Mouse (Mus musculus) limb, embryonic 15.5 days (tissue): ENCODE measurements at regions not wholly inside any gene's neighbourhood (a gene's known extent, or its start where the extent isn't known, plus 50 kb on each side); places are given as distances from the start of the nearest gene placed in this dataset.

Source experiments
- ATAC-seq: fragments of 200-750 bp; cut with Nextera tagmentation; 2 replicates; pipeline ENCODE4 v1.8.0; 2017; ENCODE audit warnings: low read depth, moderate TSS enrichment; ENCODE audit not compliant: insufficient number of reproducible peaks, low FRiP score, low TSS enrichment
- H3K27ac ChIP-seq: fragments of 300-500 bp; sonication (generic); 2 replicates; pipeline ENCODE4 v1.5.1; 2015; ENCODE audit warnings: moderate library complexity, mild to moderate bottlenecking, inconsistent platforms
- H3K27me3 ChIP-seq: fragments of 300-500 bp; sonication (generic); 2 replicates; pipeline ENCODE4 v1.6.1; 2015; ENCODE audit warnings: inconsistent platforms
- H3K36me3 ChIP-seq: fragments of 300-500 bp; sonication (generic); 2 replicates; pipeline ENCODE4 v1.6.1; 2015; ENCODE audit warnings: inconsistent platforms
- H3K4me1 ChIP-seq: fragments of 300-500 bp; sonication (generic); 2 replicates; pipeline ENCODE4 v1.6.1; 2015; ENCODE audit warnings: inconsistent platforms
- H3K4me2 ChIP-seq: fragments of 300-500 bp; sonication (generic); 2 replicates; pipeline ENCODE4 v1.6.1; 2015; ENCODE audit warnings: mild to moderate bottlenecking, inconsistent platforms
- H3K4me3 ChIP-seq: fragments of 300-500 bp; sonication (generic); 2 replicates; pipeline ENCODE4 v1.5.1; 2015; ENCODE audit warnings: mild to moderate bottlenecking, inconsistent platforms
- H3K9ac ChIP-seq: fragments of 300-500 bp; sonication (generic); 2 replicates; pipeline ENCODE4 v1.6.1; 2015; ENCODE audit warnings: inconsistent platforms
- H3K9me3 ChIP-seq: fragments of 300-500 bp; sonication (generic); 2 replicates; pipeline ENCODE4 v1.6.1; 2016; ENCODE audit warnings: inconsistent platforms
- WGBS: fragments of 180-500 bp; shearing (Covaris S2); methylation state at CpG from one replicate; pipeline ENCODE4 v1.1.7; 2015; 5-methylcytosine and 5-hydroxymethylcytosine counted together

DNA sequence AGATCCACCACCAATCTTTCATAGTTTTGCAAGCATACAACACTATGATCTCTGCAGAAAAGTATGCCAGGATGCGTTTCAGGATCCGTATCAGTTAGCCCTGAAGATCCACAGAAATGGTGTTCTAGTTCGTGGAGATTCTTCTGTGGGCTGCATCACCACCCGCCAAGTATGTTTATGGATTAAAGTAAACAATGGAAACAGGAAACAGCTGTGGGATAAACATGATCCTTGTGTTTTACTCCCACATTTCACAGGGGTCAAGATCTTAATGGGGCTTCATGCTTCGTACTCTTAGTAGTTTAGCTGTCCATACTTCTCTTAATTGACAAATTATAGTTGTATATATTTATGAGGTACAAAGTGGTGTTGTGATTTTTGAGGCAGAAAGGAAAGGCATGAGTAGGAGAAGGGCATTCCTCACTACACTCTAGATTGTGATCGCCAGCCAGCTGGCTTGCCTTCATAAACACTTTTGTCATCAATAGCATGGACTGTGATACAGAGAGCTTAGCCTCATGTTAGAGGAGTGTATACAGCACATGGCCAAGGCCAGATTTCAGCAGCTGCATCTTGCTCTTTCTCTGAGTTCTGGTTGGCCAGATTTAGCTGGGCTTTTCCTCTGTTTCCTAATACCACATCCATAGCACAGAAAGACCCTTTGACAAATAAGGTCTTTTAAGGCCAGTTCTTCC, 195.8 kb upstream of the Fermt1 start:
- WGBS, result 67% methylated on average over 6 of the region's 6 CpGs
- no peak overlapping the region for H3K9ac ChIP-seq
- no peak overlapping the region for H3K4me3 ChIP-seq
- H3K9me3 ChIP-seq, result no peaks in the 10 kb centered on the region
- no peaks in the 10 kb centered on the region for H3K27me3 ChIP-seq
- no peak for ATAC-seq
- H3K4me2 ChIP-seq, result no peak overlapping the region
- H3K36me3 ChIP-seq, result no peaks in the 10 kb centered on the region
- H3K27ac ChIP-seq, result no peak overlapping the region
- H3K4me1 ChIP-seq, result no peaks in the 10 kb centered on the region; the same call in 1 of the 2 replicates

DNA sequence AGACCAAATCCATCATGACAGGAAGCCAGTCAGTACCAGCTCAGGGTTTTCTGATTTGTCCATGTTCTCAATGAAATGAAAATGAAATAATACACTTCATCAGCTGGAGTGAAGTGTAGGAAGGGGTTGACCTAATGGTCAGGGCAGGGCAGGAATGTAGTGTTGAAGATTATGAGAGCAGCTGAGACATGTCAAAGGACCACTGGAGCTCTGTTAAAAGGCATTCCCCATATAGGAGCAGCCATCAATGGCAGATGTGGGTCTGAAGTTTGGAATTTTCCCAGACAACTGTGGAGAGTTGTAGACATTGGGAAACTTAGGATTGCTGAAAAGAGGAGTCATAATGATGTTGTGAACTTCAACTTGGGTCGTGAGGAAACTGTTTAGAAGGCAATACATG, 206.8 kb upstream of the Fermt1 start:
- no peaks in the 10 kb centered on the region for H3K4me1 ChIP-seq
- no peak overlapping the region for H3K27ac ChIP-seq
- ATAC-seq, result no peak
- no peaks in the 10 kb centered on the region for H3K9me3 ChIP-seq
- no peak overlapping the region for H3K4me3 ChIP-seq
- no peak overlapping the region for H3K4me2 ChIP-seq
- no peaks in the 10 kb centered on the region for H3K27me3 ChIP-seq
- H3K9ac ChIP-seq, result no peak overlapping the region
- 75% methylated on average over 1 of the region's 1 CpGs for WGBS
- H3K36me3 ChIP-seq, result no peaks in the 10 kb centered on the region

DNA sequence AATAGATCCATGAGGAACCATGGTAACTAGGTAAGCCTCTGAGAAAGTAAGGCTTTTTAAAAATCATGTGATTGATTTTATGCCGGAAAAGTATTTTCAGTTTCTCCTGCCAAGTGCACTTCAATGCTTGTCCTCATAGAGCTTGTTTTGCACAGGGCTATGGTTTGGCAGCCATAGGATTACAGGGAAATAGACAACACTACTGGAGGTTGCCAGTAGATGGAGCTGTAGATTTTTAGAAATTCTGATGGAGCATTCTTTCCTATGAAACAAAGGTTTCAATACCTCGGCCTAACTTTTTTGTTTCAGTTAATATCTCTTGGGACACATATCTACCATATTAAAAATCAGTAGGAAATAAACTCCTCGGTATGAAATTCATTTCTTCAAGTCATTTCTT, 210.8 kb upstream of the Fermt1 start:
- H3K4me1 ChIP-seq, result no peaks in the 10 kb centered on the region
- ATAC-seq, result no peak
- 44% methylated on average over 3 of the region's 3 CpGs for WGBS

DNA sequence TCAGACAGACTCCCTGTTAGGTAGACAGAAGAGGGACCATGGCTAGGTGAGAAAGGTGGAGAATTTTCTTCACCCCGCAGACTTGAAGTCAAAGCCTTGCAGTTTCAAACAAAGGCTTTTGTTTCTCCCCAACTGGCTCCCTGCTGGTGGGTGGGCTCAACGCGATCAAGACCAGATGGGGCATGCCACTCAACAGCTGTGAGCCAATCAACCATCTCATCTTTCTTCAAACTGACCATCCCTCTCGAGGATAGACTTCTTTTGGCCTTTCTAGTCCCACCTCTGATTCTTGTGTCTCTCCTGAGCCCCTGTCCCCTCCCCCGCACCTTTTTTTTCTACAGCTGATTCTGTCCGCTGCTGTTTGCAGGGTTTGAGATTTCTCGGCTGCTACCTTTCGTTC, 212.5 kb upstream of the Fermt1 start:
- H3K4me1 ChIP-seq, result no peaks in the 10 kb centered on the region
- ATAC-seq, result no peak
- H3K27me3 ChIP-seq, result no peaks in the 10 kb centered on the region
- no peak overlapping the region for H3K4me3 ChIP-seq
- no peak overlapping the region for H3K27ac ChIP-seq
- 63% methylated on average over 8 of the region's 8 CpGs for WGBS
- H3K9me3 ChIP-seq, result no peaks in the 10 kb centered on the region
- H3K4me2 ChIP-seq, result no peak overlapping the region
- no peaks in the 10 kb centered on the region for H3K36me3 ChIP-seq
- no peak overlapping the region for H3K9ac ChIP-seq

More for the DNA sequence above, 210.8 kb upstream of the Fermt1 start:
- H3K4me3 ChIP-seq, result no peak overlapping the region
- no peaks in the 10 kb centered on the region for H3K27me3 ChIP-seq
- no peaks in the 10 kb centered on the region for H3K9me3 ChIP-seq
- H3K27ac ChIP-seq, result no peak overlapping the region
- H3K36me3 ChIP-seq, result no peaks in the 10 kb centered on the region
- no peak overlapping the region for H3K4me2 ChIP-seq
- H3K9ac ChIP-seq, result no peak overlapping the region

DNA sequence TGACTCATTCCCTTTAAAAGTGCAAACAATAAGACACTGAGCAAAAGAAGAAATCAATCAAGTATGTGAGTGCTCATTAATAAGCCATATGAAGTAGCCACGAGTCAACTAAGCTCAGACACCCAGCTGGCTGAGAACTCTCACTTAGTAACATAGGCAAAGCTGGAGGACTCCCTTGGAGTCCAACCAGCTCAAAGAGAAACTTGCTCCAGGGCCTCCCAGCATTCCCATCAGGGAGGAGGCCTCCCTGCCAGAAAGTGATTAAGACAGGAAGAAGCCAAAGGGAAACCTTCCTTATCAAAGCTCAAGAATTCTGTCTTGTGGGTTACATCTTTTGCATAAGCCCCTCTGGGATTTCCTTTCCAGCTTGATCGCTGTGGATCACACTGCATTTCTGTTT, 213.7 kb upstream of the Fermt1 start:
- H3K9ac ChIP-seq, result no peak overlapping the region
- H3K27me3 ChIP-seq, result no peaks in the 10 kb centered on the region
- H3K36me3 ChIP-seq, result no peaks in the 10 kb centered on the region
- no peak overlapping the region for H3K4me2 ChIP-seq
- no peak overlapping the region for H3K4me3 ChIP-seq
- WGBS, result 41% methylated on average over 2 of the region's 2 CpGs
- no peaks in the 10 kb centered on the region for H3K9me3 ChIP-seq
- no peak overlapping the region for H3K27ac ChIP-seq
- ATAC-seq, result no peak
- no peaks in the 10 kb centered on the region for H3K4me1 ChIP-seq

DNA sequence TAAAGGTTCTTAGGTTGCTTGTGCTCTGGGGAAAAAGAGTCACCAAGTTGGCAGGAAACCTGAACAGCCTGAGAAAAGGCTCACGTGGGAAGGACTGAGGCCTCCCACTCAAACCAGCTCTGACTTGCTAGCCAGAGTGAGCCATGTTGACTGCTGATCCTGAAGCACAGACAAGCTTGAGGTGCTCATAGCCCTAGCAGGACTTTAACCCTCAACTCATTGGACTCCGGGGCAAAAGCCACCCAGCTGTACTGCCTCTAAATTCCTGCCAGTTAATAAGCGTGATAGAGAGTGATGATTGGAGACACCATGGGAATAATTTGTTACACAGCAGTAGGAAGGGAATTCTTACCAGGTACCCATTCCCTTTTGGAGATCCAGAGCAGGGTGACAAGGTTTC, 230.7 kb upstream of the Fermt1 start:
- H3K27me3 ChIP-seq, result no peaks in the 10 kb centered on the region
- H3K4me1 ChIP-seq, result no peaks in the 10 kb centered on the region
- no peak overlapping the region for H3K4me3 ChIP-seq
- no peaks in the 10 kb centered on the region for H3K36me3 ChIP-seq
- H3K4me2 ChIP-seq, result no peak overlapping the region
- WGBS, result 69% methylated on average over 3 of the region's 3 CpGs
- H3K27ac ChIP-seq, result no peak overlapping the region
- H3K9ac ChIP-seq, result no peak overlapping the region
- no peak for ATAC-seq
- no peaks in the 10 kb centered on the region for H3K9me3 ChIP-seq

DNA sequence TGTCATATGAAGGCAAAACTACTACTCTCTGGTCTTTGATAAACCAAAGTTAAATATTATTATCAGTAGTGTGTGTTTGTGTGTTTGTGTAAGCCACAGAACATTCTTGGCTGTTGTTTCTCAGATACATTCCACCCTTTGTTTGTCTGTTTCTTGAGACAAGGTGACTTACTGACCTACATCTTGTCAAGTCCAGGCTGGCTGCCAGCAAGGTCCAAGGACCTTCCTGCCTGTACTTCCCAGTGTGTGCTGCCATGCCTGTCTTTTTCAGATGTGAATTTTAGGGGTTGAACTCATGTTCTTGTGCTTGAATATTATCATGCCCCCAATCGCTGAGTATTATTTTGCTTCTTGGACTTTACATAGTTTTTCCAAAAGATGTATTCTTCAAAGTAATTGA, 235.5 kb upstream of the Fermt1 start:
- no peak overlapping the region for H3K4me3 ChIP-seq
- no peak overlapping the region for H3K27ac ChIP-seq
- no peak overlapping the region for H3K4me2 ChIP-seq
- 98% methylated on average over 1 of the region's 1 CpGs for WGBS
- no peaks in the 10 kb centered on the region for H3K4me1 ChIP-seq
- no peaks in the 10 kb centered on the region for H3K27me3 ChIP-seq
- H3K9ac ChIP-seq, result no peak overlapping the region
- H3K36me3 ChIP-seq, result no peaks in the 10 kb centered on the region
- no peak for ATAC-seq
- H3K9me3 ChIP-seq, result no peaks in the 10 kb centered on the region

DNA sequence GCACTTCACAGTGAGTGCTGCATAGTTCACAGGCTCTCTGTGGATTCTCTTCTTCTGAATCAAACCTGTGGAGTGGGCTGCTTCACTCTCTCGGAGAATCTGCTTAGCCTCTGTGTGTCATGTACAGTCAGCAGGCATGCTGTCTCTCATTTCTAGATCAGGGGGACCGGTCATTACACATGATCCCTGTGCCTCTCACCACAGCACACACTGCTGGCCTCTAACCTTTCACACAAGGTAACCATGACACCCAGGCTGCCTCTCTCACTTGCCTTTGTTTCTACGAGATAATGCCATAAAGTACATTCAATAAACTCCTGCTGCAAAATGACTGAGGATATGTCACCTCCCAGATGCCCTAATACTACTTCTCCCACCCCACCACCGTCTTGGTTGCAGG, 237.2 kb upstream of the Fermt1 start:
- WGBS, result 70% methylated on average over 4 of the region's 4 CpGs
- Histone ChIP-seq H3K27me3 (no peaks in the 10 kb centered on the region), H3K27ac (no peak overlapping the region), H3K9ac (no peak overlapping the region), H3K36me3 (no peaks in the 10 kb centered on the region), H3K4me3 (no peak overlapping the region), H3K9me3 (no peaks in the 10 kb centered on the region), H3K4me2 (no peak overlapping the region), H3K4me1 (no peaks in the 10 kb centered on the region)
- no peak for ATAC-seq

DNA sequence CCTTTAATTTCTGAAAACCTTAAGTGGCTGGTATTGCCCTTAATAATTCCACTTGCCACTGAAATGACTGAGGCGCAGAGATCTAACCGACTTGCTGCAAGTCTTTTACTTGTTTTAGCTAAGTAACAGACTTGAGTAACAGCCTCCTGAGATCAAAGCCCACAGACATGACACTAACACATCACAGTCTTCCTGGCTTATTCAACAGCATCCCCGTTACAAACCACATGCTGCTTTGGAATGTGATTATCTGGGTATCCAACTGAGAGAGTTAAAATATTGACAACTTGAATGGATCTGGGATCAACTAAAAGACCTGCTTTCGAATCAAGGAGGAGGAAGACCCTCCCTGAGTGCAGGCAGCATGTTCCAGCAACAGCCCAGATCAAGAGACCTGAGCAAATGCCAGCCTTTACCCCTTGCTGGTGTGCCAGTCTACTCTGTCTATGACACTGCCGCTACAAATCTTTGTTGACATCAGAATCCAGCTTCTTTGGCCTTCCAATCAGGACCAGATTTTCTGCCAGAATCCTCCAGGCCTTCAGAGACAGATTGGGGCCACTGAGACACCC, 258.7 kb upstream of the Fermt1 start:
- Histone ChIP-seq H3K27ac (no peak overlapping the region), H3K4me1 (no peaks in the 10 kb centered on the region), H3K36me3 (no peaks in the 10 kb centered on the region), H3K9ac (no peak overlapping the region), H3K27me3 (no peaks in the 10 kb centered on the region), H3K4me3 (no peak overlapping the region), H3K9me3 (no peaks in the 10 kb centered on the region), H3K4me2 (no peak overlapping the region)
- ATAC-seq, result no peak
- 37% methylated on average over 5 of the region's 5 CpGs for WGBS

DNA sequence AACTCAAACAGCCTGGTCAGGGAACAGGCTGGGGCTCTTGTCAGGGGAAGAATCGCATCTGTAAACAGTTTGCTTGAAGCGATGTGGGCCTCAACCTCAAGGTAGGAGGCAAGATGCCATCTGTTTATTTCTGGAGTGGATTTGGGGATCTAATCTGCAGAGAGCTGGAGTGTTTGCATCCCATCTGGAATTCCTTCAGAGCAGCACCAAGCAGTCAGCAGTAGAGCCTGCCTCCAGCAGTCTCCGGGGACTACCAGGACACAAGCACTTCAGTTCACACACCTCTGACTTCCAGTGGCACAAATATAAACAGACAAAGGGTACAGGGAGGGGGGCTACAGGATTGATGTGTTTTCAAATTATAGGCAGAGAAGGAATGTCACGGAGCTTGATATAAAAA, 262.8 kb upstream of the Fermt1 start:
- no peaks in the 10 kb centered on the region for H3K36me3 ChIP-seq
- H3K4me2 ChIP-seq, result no peak overlapping the region
- no peaks in the 10 kb centered on the region for H3K27me3 ChIP-seq
- no peaks in the 10 kb centered on the region for H3K4me1 ChIP-seq
- ATAC-seq, result no peak
- no peak overlapping the region for H3K27ac ChIP-seq
- no peak overlapping the region for H3K4me3 ChIP-seq
- no peak overlapping the region for H3K9ac ChIP-seq
- no peaks in the 10 kb centered on the region for H3K9me3 ChIP-seq
- WGBS, result 31% methylated on average over 4 of the region's 4 CpGs

DNA sequence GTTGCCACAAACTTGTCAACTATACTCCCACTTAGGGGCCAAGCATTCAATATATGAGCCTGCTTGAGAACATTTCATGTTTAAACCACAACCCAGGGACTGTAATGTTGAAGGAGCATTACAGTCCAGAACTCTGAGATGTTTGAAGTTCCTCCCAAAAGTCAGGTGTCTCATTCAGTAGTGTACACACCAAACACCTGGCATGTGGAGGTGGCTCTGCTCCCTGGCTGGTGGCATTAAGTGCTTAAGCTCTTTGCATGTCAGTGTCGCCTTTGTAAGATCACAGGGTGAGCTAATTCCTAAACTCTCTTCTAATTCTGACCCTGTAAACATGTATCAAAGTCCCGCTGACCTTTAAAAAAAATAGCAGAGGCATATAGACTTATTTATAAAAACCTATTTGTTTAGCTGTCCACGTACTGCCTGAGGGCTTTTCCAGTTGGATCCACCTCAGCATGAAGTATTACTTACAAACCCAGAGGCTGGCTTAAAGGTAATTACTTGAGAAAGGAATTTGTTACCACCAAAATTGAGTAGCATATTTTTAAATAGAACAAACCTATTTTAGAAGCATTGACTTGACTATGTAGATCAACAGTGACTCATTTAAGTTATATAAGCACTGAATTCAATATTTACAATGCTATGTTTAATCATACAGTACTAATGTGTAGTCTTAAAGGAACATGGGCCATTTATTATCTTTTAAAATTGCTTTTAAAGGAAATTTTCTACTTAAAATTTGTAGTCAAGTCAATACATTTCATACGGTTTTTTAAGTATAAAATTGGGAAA, 276.3 kb upstream of the Fermt1 start:
- H3K9me3 ChIP-seq, result no peaks in the 10 kb centered on the region
- no peak overlapping the region for H3K4me3 ChIP-seq
- no peak overlapping the region for H3K27ac ChIP-seq
- H3K4me2 ChIP-seq, result no peak overlapping the region
- no peaks in the 10 kb centered on the region for H3K36me3 ChIP-seq
- ATAC-seq, result no peak
- no peaks in the 10 kb centered on the region for H3K4me1 ChIP-seq
- 59% methylated on average over 4 of the region's 4 CpGs for WGBS
- no peaks in the 10 kb centered on the region for H3K27me3 ChIP-seq
- no peak overlapping the region for H3K9ac ChIP-seq

DNA sequence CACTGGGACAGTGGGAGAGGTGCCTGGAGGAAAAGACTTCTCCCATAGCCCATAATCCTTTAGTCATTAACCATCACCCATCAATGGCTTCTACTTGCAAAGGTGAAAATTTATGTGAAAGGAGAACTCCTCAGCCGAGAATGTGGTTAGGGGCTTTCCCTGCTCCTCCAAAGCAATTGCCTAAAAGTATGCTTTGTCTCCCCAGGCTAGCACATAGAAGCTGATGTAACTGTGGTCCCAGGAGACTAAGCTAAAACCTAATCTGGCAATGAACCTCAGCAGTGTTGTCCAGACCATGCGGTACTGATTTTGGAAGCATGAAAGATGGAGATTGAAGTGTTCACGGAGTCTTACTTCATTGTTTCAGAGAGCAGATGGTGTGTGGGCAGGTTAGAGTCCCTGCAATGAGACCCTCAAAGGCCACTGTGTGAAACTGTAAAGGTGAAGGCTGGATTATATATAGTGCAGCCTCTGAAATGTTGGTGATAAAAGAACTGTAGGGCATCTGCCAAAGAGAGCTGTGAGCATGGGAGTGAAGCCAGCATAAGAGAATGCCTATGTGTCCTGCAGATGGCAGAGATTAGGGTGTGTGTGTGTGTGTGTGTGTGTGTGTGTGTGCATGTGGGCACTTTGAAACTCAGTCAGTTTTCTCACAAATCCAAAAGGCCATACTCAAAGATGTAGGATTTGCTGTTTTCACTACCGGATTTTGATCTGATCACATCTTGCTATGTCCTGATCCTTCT, 289.6 kb upstream of the Fermt1 start:
- H3K4me3 ChIP-seq, result no peak overlapping the region
- ATAC-seq, result no peak
- WGBS, result 59% methylated on average over 4 of the region's 4 CpGs
- H3K4me2 ChIP-seq, result no peak overlapping the region
- H3K9me3 ChIP-seq, result no peaks in the 10 kb centered on the region
- H3K27ac ChIP-seq, result no peak overlapping the region
- H3K4me1 ChIP-seq, result no peaks in the 10 kb centered on the region
- no peaks in the 10 kb centered on the region for H3K36me3 ChIP-seq
- H3K27me3 ChIP-seq, result no peaks in the 10 kb centered on the region
- no peak overlapping the region for H3K9ac ChIP-seq
